Mouse (Mus musculus): ENCODE measurements around the gene Ccdc87.
"Not testable (repeated sequence)": the region's sequence is repeated elsewhere in the genome, so short reads cannot be mapped to it uniquely, and the experiment has no call there.

Ccdc87 gene

DNA sequence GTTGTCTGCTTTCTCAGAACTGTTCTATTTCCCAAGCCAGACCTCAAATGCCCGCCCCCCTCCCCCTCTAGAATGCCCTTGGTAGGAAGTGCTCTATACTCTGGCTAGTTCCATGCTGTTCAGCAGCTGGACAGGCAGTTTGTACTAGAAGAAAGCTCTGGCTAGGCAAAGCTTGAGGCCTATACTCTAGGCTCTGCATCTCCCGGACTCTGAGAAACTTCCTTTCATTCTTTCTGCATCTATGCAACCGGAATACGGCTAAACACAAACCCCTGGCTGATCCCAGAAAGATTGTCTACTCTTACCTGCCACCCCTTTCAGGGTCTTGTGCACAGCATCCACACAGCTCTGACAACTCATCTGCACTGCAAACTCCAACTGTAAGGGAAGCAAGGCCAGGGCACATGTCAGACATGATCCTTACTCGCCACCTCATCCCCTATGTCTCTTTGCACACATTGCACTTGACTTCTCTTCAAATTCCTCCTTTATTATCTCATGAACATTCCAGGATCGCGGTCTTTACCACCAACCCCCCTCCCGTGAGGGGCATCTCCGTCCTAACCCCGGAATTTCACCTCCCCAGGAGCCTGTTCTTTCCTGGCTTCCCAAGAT, 533 bp upstream of the Ccdc87 start:
- DNase-seq = no peak

DNA sequence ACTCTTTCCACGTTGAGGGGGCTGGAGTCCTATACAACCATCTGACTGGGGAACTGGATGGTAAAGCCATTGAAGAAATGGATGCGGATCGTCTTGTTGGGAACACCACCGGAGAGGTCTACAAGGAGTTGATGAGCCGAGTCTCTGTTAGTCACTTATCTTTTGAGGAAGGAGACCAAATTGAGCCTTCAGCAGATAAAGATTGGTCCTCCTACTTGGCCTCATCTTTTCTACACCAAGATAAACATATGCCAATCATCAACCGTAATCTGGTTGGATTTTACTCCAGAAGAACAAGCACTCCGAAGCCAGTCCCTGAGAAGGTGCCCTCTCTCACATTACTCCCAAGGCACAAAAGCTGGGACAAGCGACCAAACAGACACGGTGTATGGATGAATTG, 1.7 kb downstream of the Ccdc87 start:
- DNase-seq = no peak

DNA sequence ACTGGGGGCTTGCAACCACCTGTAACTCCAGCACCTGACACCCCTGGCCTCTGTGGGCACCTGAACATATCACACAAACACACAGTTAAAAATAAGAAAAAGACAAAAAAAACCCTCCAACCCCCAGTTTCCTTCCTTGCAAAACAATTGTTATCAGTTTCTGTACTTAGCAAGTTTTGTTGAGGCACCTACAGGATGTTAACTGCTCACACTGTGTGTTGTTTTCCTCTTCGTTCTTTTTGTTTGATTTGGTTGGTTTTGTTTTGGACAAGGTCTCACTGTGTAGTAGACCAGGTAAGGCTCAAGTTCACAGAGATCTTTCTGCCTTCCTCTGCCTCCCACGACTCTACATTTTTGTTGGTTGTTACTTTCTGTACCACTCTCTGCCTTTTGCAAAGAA, 3.4 kb downstream of the Ccdc87 start:
- no peak for DNase-seq

DNA sequence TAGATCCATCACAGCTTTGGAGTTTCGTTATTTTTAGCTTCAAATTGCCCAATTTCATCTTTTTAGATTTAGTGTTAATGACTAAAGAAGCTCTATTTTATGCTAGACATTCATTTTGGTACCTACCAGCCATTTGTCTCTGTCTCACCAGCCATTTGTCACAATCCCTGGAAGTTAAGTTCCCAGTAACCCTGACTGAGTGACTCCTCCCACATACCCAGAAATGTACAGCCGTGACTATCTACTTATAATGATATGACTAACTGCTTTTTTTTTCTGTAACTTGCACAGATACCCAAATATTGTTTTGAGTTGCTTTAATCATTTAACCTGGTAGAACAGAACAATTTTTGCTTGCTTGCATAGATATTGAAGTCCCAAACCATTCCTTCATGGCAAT, 6.7 kb downstream of the Ccdc87 start:
- DNase-seq = no peak

DNA sequence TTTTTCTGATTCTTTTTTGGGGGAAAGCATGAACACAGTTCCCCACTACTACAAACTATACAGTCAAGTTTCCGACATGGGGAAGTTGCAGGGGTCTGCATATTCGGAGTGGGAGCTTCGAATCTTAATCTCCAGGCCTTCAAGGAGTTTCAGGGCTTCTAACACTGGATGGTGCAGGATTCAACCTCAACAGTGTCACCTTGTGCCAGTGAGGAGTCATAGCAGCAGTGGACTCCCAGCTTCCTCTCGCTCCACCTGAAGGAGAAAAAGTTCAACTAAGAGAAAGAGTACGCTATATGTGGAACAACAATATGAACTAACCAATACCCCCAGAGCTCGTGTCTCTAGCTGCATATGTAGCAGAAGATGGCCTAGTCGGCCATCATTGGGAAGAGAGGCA, 8.3 kb downstream of the Ccdc87 start:
- DNase-seq = peak; percentile 62

DNA sequence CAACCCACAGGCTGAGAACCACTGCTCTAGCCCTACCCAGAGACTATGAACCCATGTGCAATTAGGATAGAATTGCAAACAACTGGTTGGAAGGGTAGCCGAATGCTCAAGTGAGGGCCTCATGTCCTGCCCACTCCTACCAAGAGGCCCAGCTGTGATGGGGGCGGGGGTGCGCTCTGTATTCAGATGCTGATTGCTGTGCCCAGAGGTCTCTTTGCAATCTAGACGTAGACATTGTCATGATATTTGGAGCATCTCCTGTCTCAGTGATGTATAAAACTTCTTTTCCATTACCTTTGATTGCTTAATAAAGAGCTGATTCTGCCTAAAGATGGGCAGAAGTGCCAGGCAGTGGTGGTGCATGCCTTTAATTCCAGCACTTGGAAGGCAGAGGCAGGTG, 10.6 kb downstream of the Ccdc87 start:
- no peak for DNase-seq

DNA sequence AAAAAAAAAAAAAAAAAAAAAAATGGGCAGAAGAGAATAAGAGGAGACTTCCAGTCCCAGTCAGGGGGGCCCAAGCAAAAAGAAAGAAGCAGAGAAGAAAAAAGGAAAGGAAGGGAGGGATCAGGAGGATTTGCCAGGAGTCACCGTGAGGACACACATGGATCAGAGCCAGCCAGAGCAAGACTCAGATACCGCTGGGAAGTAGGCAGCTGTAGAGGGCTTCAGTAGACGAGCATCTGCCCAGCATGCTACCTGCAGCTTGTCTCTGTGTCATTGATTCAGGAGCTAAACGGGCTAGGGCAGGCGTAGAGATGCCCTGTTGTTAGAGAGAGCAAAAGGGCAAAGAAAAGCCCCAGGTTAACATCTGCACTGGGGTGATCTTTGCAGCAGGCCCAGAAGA, 11.1 kb downstream of the Ccdc87 start:
- no peak for DNase-seq

DNA sequence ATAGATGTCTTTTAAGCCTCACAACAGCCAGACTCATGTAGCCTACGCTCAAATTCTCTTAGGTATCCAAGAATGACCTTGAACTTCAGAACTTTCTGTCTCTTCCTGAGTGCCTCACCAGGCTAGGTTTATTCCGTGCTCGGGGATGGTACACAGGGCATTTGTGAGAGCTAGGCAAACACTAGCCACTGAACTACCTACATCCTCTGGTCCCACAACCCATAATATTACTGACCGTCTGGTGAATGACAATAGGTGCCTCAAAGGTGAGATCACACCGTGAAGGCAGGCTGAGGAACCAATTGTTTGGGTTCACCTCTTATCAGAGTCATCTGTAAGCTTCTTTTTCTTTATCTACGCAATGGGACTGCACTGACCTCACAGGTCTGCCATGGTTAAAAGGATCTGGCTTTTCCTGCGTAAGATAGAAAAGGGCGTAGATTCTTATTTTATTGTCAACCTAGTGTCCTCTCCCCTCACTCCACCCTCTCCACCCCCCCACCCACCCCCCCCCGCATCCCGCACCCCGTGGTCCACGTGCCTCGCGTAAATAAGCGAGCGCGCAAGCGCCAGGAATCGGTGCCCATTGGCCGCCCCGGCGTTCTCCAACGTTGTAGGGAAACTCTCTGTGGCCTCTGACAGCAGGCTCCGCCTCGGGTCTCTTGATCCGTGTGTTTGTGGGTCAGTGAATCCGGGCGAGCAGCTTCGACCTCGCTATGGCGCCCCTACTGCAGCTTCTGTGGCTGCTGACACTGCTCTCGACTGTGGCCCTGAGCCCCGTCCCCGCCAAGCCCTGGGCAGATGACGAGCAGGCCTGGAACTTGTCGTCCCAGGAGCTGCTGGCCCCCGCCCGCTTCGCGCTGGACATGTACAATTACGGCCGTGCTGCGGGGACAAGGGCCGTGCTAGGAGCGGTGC, 15.6 kb downstream of the Ccdc87 start, which contains the start of gene Ctsf:
TSS of gene Ctsf (plus strand) at position 579 of the 918 bp plus-strand sequence.
- peak; percentile 94 for DNase-seq

DNA sequence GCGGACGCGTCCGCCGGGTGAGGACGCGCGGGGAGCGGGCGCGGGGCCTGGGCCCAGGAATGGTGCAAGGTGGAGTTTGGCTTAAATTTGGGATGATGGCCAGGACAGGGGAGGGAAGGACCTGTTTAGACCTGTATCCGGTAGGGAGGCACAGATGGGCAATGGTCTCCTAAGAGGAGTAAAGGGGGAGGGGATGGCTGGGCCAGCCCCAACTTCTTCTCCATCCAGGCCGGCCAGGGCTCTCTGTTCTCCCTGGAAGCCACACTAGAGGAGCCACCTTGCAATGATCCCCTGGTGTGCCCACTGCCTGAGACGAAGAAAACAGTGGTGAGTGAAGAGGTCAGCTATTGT, 16.3 kb downstream of the Ccdc87 start:
- no peak for DNase-seq

DNA sequence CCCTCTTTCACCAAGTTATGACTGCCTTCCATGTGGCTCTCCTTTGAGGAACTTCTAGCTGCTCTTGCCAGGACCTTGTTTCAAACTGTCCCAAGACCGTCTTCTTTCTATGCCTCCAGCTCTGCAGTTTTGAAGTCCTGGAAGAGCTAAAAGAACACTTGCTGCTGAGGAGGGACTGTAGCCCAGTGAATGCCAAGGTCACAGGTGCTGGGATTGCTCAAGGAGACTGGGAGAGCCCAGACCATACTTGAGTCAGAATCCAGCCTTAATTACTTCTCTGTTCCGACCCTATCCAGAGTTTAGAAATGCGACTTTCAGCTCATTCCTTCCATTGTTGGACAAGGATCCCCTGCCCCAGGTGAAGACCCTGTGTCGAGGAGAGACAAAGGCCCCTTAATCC, 16.8 kb downstream of the Ccdc87 start:
- DNase-seq = no peak

DNA sequence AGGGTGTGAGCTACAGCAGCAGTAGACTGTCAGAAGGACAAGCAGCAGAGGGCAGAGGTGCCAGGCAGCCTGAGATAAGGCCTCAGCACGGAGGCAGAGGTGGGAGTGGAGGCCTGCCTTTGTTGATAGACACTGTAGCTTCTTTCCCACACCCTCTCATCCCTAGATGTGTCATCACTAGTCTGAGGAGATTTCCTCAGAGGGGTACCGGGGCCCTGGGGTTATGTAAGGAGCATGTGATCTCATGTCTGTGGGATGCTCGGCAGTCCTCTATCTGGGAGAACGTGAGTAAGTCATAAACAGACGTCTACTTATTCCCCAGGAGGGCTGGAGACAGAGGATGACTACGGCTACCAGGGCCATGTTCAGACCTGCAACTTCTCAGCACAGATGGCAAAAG, 19.9 kb downstream of the Ccdc87 start:
- no peak for DNase-seq

DNA sequence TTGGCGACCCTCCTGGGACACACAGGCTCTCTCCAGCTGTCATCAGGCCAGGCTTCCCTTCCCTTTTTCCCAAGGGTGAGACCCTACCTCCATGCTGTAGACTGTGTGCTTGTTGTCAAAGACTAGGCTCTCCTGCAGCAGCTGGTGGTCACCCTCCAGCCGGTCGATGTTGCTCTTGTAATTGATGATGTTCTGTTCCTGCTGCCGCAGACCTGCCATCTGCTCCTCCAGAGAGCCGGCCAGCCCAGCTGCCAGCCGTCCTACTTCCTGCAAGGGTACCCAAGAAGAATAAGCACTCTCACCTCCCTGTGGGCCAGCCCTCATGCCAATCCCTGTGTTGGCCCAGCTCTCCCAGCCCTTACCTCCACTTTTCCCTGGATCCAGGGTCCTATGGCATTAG, 23.9 kb downstream of the Ccdc87 start:
- no peak for DNase-seq

DNA sequence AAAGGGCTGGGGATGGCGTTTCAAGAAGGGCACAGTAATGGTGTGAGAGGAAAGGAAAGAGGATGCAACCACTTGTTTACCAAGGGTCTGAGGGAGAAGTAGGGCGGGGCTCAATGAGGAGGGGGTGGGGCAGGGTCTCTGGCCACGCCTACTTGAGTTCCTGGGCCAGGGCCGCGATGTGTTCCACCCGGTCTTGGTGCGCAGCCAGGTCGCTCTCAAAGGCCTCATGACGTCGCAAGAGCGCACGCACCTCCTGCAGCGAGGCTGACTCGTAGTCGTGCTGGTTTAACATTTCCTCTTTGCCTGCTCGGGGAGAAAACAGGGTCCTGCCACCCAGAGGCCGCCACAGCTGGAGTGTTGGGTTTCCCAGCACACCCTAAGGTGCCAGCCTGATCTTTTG, 26.0 kb downstream of the Ccdc87 start:
- DNase-seq = peak; percentile 59

DNA sequence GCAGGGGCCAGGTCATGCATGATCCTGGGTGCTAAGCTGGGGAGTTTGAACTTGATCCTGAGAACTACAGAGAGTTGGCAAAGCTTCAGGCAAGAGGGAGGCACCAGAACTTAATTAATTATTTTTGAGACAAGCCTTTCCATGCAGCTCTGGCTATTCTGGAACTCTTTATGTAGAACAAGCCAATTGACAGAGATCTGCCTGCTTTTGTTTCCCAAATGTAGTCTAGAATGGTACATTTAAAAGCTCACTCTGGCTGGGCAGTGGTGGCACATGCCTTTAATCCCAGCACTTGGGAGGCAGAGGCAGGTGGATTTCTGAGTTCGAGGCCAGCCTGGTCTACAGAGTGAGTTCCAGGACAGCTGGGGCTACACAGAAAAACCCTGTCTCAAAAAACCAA, 35.4 kb downstream of the Ccdc87 start:
- DNase-seq = not testable (repeated sequence)

DNA sequence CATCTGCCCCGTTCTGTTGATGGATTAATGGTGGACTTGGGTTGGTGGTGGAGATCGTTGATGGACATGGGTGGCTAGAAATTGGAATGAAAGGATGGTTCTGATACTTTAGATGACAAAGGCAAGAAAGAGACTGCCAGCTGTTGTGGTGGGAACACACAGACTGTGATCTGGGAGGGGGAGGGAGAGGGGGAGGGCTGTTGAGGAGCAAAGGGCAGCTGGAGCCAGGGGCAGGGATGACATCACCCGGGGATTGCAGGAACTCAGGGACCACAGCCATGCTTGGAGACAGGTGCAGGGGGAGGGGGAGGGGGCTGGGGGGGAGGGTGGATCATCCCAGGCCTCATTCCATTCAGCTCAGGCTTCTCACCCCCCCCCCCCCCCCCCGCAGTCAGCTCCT, 37.1 kb downstream of the Ccdc87 start:
- DNase-seq = no peak

DNA sequence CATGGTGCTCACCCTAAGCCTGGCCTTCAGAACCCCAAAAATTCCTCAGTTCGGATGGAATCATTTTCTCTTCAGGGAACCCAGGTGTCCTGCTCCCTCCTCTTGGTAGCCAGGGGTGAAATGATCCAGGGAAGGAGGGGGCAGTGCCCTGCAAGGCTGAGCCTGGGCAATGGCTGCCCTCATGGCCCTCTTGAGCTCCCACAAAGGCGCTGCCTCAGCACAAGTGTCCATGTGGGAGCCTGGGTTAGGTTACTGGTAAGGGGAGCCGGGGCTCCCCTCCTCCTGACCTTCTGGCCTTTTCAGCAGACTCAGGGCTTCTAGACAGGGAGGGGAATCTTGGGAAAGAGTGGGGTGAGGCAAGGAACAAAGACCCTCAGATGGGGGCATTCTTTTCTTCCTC, 37.6 kb downstream of the Ccdc87 start:
- no peak for DNase-seq

DNA sequence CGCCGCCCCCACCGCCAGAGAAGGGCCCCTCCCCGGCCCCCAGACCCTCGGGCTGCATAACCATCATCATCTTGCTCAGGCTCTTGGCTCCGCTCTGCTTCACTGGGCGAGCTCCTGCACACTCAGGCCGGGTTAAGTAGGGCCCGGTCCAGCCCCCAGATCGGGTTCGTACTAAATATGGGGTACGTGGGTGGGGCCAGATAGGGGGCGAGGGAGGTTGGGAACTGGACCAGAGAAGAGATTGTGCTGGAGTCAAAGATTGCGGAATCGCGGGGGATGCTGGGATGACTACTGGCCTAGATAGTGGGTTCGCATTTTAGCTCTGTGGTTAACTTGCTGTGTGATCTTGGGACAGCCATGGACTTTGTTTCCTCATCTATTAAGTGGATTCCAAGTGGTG, 38.6 kb downstream of the Ccdc87 start, which contains the start of gene Actn3:
TSS of gene Actn3 (minus strand) at position 125 of the 400 bp plus-strand sequence.
- peak; percentile 53 for DNase-seq

DNA sequence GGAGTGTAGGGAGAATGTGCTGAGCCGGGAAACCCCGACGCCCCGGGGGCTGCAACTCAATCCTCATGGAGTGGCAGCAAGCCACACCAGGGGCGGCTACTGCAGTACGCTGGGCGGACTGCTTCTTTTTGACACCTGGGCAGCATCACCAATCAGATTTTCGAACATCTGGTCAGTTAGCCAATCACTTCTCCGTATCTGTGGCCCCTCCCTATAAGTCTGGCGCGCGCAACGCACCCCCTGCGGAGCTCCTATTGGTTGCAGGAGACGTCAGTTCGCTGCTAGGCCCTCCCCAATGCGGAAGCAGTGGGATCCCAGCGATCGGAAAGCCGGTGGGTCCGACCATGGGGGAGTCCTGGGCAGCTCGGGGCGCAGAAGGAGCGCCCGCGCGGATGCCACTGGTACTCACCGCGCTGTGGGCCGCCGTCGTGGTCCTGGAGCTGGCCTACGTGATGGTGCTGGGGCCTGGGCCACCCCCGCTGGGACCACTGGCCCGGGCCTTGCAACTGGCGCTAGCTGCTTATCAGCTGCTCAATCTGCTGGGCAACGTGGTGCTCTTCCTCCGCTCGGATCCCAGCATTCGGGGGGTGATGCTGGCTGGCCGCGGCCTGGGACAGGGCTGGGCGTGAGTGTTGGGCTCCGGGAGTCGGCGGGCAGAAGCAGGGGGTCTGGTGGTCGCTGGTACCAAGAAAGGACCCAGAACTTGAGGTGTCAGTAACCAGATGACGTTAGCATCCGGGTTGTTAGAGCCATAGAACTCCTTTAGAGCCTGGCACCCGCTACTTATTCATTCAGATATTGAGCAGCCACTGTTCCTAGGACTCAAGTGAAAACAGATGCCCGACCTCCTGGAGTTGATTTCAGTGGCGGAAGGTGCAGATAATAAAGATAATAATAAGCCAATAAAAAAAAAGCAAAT, 39.5 kb downstream of the Ccdc87 start, which contains the start of gene Zdhhc24:
TSS of gene Zdhhc24 (plus strand) at position 264 of the 919 bp plus-strand sequence.
- peak; percentile 96 for DNase-seq

DNA sequence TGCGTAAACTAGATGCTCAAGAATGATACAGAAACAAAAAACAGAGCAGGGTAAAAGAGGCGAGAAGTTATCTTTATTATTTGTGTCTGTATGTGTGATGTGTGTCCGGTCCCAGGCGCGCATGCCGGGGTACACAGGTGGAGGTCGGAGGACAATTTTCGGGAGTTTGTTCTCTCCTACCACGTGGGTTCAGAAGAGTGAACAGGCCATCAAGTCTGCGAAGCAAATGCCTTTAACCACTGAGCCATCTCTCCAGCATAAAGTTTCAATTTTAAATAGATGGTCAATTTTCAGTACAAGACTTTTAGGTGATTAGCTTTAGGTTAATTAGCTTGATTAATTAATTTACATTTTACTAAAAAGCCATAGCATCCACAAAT, 40.1 kb downstream of the Ccdc87 start:
- DNase-seq = no peak

DNA sequence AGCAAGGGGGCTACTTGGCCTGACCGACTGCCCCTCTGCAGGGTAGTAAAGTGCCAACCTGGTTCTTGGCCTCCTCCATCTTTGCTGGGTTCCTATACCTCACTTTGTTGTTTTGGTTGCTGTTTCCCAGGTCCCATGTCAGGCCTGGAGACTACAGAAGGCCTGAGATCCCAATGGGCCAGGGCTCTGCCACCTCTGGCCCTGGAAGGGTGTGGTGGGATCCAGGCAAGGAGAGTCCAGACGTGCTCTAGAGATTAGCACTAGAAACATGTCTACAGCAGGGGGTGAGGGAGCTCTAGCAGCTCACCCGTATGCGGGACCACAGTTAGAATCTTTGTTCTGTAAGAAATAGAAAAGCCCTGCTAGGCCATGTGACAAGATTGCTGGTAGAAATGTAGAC, 44.8 kb downstream of the Ccdc87 start:
- DNase-seq = no peak

DNA sequence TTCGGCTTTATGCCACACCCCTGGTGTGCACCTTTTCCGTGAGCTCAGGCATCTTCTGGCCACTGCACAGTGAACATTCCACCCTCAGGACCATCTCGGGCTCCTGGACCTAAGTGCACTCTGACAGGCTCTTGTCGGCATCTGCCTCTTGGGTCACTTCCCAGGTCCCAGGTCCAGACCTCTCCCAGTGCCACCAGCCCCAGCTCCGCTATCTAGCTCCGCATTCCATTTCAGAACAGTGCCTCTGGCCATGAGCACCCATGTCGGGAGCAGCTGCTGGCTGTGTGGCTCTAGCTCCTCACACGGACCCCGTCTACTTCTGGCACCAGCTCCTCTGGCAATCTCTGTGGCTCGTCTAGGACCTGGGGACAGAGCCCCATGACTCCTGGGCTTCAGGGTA, 50.6 kb downstream of the Ccdc87 start:
- DNase-seq = no peak

DNA sequence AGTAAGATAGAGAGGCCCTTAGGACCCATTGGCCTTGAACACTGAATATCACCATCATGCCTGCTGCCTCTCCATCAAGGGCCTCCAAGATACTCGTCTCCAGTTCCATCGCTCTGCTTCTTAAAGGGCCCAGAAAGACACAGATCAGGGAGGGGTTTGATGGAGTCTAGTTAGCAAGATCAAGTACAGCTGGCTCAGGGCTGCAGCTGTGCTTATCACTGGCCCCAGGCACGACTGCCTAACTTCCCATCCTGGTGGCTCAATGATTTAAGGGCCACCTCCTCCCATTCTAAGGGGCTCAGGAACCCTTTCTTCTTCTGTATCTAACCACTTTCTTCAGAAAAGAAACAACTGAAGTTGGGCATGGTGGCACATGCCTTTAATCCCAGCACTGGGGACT, 52.6 kb downstream of the Ccdc87 start:
- no peak for DNase-seq

All from kidney, postnatal 14 days (tissue).